Mouse (Mus musculus) olfactory bulb, adult 2 months (tissue): ENCODE data around the gene Ski.

Experiments
- CTCF ChIP-seq: fragments of 200-500 bp; IDR thresholded peaks from 2 replicates; pipeline ENCODE4 v1.5.1; 2012; ENCODE audit warnings: low read depth, mild to moderate bottlenecking, low read length, moderate library complexity; ENCODE audit not compliant: insufficient read depth
- POLR2A ChIP-seq: fragments of 200-500 bp; IDR thresholded peaks from 2 replicates; pipeline ENCODE4 v1.6.1; 2012; ENCODE audit warnings: mild to moderate bottlenecking, low read depth, low read length, moderate library complexity; ENCODE audit not compliant: insufficient read depth

DNA sequence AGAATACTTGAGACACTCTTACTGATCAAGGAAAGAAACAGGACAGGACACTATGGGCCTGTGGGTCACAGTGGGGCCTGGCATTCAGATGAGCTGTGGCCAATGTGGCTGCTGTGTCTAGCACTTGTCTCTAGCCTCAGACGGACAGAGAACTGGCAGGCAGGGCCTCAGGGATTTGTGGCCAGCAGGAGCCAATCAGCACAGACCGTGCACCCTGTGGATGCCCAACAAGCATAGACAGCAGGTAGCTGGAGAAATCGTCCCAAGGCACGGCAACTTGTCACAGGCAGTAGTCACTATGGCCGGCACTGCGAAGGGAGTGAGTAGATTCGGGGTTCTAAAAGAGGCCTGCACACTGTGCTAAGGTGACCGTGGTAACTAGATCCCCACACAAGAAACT, 58.7 kb downstream of the Ski start:
- no peak for TF ChIP-seq POLR2A
- no peak for TF ChIP-seq CTCF
